Mouse (Mus musculus): ENCODE data around the gene Cgn.
"Not testable (repeated sequence)": the region's sequence is repeated elsewhere in the genome, so short reads cannot be mapped to it uniquely, and the experiment has no call there.

- TF ChIP-seq CTCF, EP300 (IDR thresholded peaks at IDR 0.05; ENCODE audit: low read depth): not testable (repeated sequence)
These were observed 28.8 kb downstream of the Cgn start for GRCm38 (mm10) chr3:94757251-94758055.
